Mouse (Mus musculus): ENCODE measurements around the gene Hmgb1.

The Hmgb1 gene

GRCm38 (mm10) chr5:149185806-149186205 lies 1.5 kb upstream of the Hmgb1 start:
- no peak for DNase-seq (ENCODE audit: low spot score)

GRCm38 (mm10) chr5:149184844-149185186 lies 526 bp upstream of the Hmgb1 start:
- peak; percentile 18 for DNase-seq (ENCODE audit: low spot score)

- no peak for DNase-seq (ENCODE audit: low spot score)
Observed at GRCm38 (mm10) chr5:149183721-149184103, 577 bp downstream of the Hmgb1 start.

GRCm38 (mm10) chr5:149183122-149183521 lies 1.2 kb downstream of the Hmgb1 start:
- DNase-seq (ENCODE audit: low spot score): no peak

- DNase-seq (ENCODE audit: low spot score): no peak
Observed at GRCm38 (mm10) chr5:149182186-149182870, 2.0 kb downstream of the Hmgb1 start.

- DNase-seq (ENCODE audit: low spot score): no peak
Observed at GRCm38 (mm10) chr5:149179826-149180225, 4.5 kb downstream of the Hmgb1 start.

- DNase-seq (ENCODE audit: low spot score): no peak
Observed at GRCm38 (mm10) chr5:149178095-149178494, 6.2 kb downstream of the Hmgb1 start.

- DNase-seq (ENCODE audit: low spot score): no peak
Observed at GRCm38 (mm10) chr5:149175736-149176135, 8.6 kb downstream of the Hmgb1 start.

- DNase-seq (ENCODE audit: low spot score): no peak
Observed at GRCm38 (mm10) chr5:149174527-149174926, 9.8 kb downstream of the Hmgb1 start.

- no peak for DNase-seq (ENCODE audit: low spot score)
Observed at GRCm38 (mm10) chr5:149172246-149172645, 12.0 kb downstream of the Hmgb1 start.

GRCm38 (mm10) chr5:149170841-149171588 lies 13.3 kb downstream of the Hmgb1 start:
- DNase-seq (ENCODE audit: low spot score): no peak

GRCm38 (mm10) chr5:149168816-149169215 lies 15.5 kb downstream of the Hmgb1 start:
- no peak for DNase-seq (ENCODE audit: low spot score)

GRCm38 (mm10) chr5:149168051-149168450 lies 16.2 kb downstream of the Hmgb1 start:
- no peak for DNase-seq (ENCODE audit: low spot score)

- DNase-seq (ENCODE audit: low spot score): no peak
Observed at GRCm38 (mm10) chr5:149166011-149166410, 18.3 kb downstream of the Hmgb1 start.

GRCm38 (mm10) chr5:149164881-149165280 lies 19.4 kb downstream of the Hmgb1 start:
- no peak for DNase-seq (ENCODE audit: low spot score)

- no peak for DNase-seq (ENCODE audit: low spot score)
Observed at GRCm38 (mm10) chr5:149162890-149163289, 21.4 kb downstream of the Hmgb1 start.

- DNase-seq (ENCODE audit: low spot score): no peak
Observed at GRCm38 (mm10) chr5:149160469-149160868, 23.8 kb downstream of the Hmgb1 start.

- DNase-seq (ENCODE audit: low spot score): no peak
Observed at GRCm38 (mm10) chr5:149159021-149159420, 25.3 kb downstream of the Hmgb1 start.

GRCm38 (mm10) chr5:149156886-149157563 lies 27.3 kb downstream of the Hmgb1 start:
- no peak for DNase-seq (ENCODE audit: low spot score)

- DNase-seq (ENCODE audit: low spot score): no peak
Observed at GRCm38 (mm10) chr5:149152774-149153155, 31.5 kb downstream of the Hmgb1 start.

GRCm38 (mm10) chr5:149152063-149152773 lies 32.1 kb downstream of the Hmgb1 start:
- no peak for DNase-seq (ENCODE audit: low spot score)

- DNase-seq (ENCODE audit: low spot score): no peak
Observed at GRCm38 (mm10) chr5:149150882-149151281, 33.4 kb downstream of the Hmgb1 start.

Measured in urinary bladder, postnatal 10 days (tissue).